Mouse (Mus musculus) MEL (cell line): ENCODE data around the gene Dap.

ENCODE experiments used
- CTCF ChIP-seq, 3 experiments: IDR thresholded peaks in 2 of 3; conservative IDR thresholded peaks in 1 of 3; 2 replicates each; pipeline ENCODE4 v1.5.1; 2011 to 2012; ENCODE audit warnings: low read length in 3 of 3, low read depth in 2 of 3, mild to moderate bottlenecking in 2 of 3, improper control_type of control experiment in 1 of 3, inconsistent platforms in 1 of 3, mixed read lengths in 1 of 3, moderate library complexity in 1 of 3; ENCODE audit not compliant: control insufficient read depth in 1 of 3, insufficient read depth in 1 of 3, poor library complexity in 1 of 3, severe bottlenecking in 1 of 3
- E2F4 ChIP-seq: IDR thresholded peaks from 2 replicates; pipeline ENCODE4 v1.6.1; 2011; ENCODE audit warnings: low read depth, low read length, improper control_type of control experiment, borderline replicate concordance
- KAT2A ChIP-seq: conservative IDR thresholded peaks from 2 replicates; pipeline ENCODE4 v1.6.1; 2012; ENCODE audit warnings: low read depth, low read length, improper control_type of control experiment, inconsistent platforms
- NELFE ChIP-seq: IDR thresholded peaks from 2 replicates; pipeline ENCODE4 v1.6.1; 2011; ENCODE audit warnings: low read depth, low read length, improper control_type of control experiment
- POLR2A ChIP-seq, 2 experiments: IDR thresholded peaks; 2 replicates each; pipeline ENCODE4 v1.6.1; 2011 to 2012; ENCODE audit warnings: low read length in 2 of 2, mild to moderate bottlenecking in 2 of 2, control low read depth in 1 of 2, improper control_type of control experiment in 1 of 2, low read depth in 1 of 2, moderate library complexity in 1 of 2; ENCODE audit not compliant: control insufficient read depth in 1 of 2, insufficient read depth in 1 of 2, poor library complexity in 1 of 2
- POLR2AphosphoS5 ChIP-seq: IDR thresholded peaks from 2 replicates; pipeline ENCODE4 v1.6.1; 2012; ENCODE audit warnings: low read depth, borderline replicate concordance, mild to moderate bottlenecking, inconsistent platforms, low read length, moderate library complexity, mixed read lengths
- TCF12 ChIP-seq: IDR thresholded peaks from 2 replicates; pipeline ENCODE4 v1.6.1; 2014; ENCODE audit warnings: low read depth, mild to moderate bottlenecking, inconsistent platforms, low read length, improper control_type of control experiment, moderate library complexity
- UBTF ChIP-seq: IDR thresholded peaks from 2 replicates; pipeline ENCODE4 v1.6.1; 2012; ENCODE audit warnings: low read depth, mild to moderate bottlenecking, inconsistent platforms, low read length, improper control_type of control experiment, moderate library complexity, borderline replicate concordance; ENCODE audit not compliant: insufficient read depth
- ZC3H11A ChIP-seq: IDR thresholded peaks from 2 replicates; pipeline ENCODE4 v1.6.1; 2012; ENCODE audit warnings: low read depth, mild to moderate bottlenecking, inconsistent platforms, low read length, improper control_type of control experiment

DNA sequence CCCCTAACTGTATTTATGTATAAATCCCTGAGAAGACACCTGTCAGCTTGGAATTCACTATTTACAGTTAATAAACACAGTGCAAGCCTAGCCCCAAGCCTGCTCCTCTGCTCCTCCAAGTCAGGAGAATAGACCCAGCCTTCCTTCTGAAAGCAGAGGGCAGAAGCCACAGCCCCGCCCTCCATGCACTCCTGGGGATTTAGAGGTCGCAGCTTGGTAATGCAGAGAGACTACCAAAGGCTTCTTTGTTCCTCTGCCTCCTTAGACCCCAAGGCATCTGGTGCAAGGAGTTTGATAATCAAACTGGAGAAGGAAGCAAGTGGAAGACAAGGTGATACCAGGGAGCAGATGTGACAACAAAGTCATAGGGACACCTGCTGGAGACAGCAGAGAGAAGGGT lies 70.2 kb downstream of the Dap start:
- TF ChIP-seq CTCF (IDR thresholded peaks at IDR 0.05 in 2 of 3, conservative IDR thresholded peaks at IDR 0.05 in 1 of 3; ENCODE audit: control insufficient read depth in 1 of 3, insufficient read depth in 1 of 3, low read depth in 2 of 3, low read length in 3 of 3, poor library complexity in 1 of 3, severe bottlenecking in 1 of 3) (no peak), KAT2A (no peak), TCF12 (no peak), NELFE (no peak), POLR2A (IDR thresholded peaks at IDR 0.05; ENCODE audit: control insufficient read depth in 1 of 2, insufficient read depth in 1 of 2, low read depth in 1 of 2, low read length in 2 of 2, poor library complexity in 1 of 2) (no peak), POLR2AphosphoS5 (no peak), ZC3H11A (no peak), UBTF (no peak), E2F4 (no peak)
